Mouse (Mus musculus) CD4-positive, CD25-positive, alpha-beta regulatory T cell, adult 9 weeks (primary cell): ENCODE measurements around the gene Abcc9. TPM values are rescaled to one million over a fixed set of nuclear protein-coding genes. Genes with fewer than 3 reads are reported as not detected.

Source experiments
- polyA plus RNA-seq: library from polyadenylated mRNA; unstranded; fragments of 100-300 nt; shearing (Covaris generic); gene quantifications from one replicate; pipeline ENCODE4 v1.2.1, GENCODE M21; 2017

Gene Abcc9
- not detected for polyA plus RNA-seq

DNA sequence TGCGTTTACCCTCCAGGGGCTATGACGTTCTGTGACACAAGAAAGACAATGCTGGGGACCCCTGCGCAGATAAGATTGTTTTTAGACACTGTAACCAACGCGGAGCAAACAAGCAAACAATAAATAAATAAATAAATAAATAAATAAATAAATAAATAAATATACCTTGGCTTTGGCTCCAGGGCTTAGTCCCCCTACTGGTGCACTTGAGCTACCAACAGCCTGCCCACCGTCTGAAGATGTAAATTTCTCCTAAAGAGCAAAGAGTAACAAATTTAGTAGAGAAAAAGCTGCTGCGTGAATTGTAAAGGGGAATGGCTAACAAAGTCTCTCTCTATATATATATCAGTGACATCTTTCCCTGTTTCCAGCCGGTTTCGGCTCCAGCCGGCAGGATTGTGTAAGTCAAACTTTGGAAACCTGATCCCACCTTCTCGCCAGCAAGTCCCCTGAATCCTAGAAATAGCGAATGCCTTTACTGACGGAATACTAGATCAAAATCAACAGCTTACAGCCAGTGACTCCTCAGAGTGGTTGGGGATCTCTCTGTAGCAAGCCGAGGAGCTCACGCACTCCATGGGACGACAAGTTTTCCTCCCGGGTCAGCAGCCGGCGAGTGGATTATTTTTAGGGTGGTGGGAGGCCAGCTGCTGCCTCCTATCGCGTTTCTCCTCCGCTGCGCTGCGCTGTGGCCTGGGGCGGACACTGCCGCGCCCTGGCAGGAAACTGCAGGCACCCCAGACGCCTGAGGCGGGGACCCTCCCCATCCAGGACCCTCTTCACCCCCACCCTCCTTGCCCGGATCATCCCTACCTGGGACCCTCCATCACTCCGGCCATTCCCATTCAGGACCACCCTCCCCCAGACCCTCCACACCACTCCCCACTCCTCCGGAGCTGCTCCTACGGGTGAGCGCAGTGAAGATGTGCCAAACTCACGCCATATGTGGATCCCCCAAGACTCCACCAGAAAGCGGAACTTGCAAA is at the start of gene Abcc9:
Abcc9 (minus strand) TSS at position 664 of the 986 bp plus-strand sequence.

DNA sequence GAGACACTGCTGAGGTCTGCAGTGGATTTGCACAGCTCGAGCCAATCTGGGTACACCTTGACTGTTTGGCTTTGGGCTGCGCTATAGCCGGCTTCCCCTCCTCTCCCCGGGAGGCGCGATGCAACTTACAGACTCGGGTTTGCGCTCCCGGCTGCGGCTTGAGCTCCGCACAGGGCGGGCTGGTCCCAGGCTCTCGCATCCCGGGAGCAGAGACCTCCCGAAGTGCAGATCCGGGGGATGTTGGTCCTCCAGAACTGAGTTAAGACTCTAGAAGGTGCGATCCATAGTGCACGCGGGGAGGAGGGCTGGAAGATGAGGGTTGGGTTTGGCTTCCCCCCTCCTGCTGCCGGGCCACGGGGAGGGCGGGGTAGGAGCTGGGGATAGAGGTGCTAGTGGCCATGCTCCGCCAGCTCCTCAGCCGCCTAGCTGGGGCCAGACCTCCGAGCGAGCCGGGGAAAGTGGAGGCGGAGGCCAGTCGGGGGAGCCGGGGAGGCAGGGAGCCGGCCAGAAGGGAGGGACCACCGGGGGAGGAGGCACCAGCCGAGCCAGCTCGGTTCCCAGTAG is 131.0 kb downstream of the Abcc9 start, which contains the start of gene Kcnj8:
Kcnj8 (minus strand) TSS at position 560 of the 564 bp plus-strand sequence.

Other genes starting within 250 kb of the Abcc9 start
- not detected for gene Gys2, start 229.2 kb downstream of the Abcc9 start, polyA plus RNA-seq
- gene Ldhb, start 194.4 kb downstream of the Abcc9 start, polyA plus RNA-seq = 158 TPM
- 0.12 TPM for gene Kcnj8, start 130.7 kb downstream of the Abcc9 start, polyA plus RNA-seq
- gene Cmas, start 54.4 kb upstream of the Abcc9 start, polyA plus RNA-seq = 8.0 TPM
- gene Sult6b2, start 102.2 kb upstream of the Abcc9 start, polyA plus RNA-seq = not detected